Mouse (Mus musculus) heart, adult 2 months (tissue): ENCODE results near the gene Filip1.

ENCODE experiments used
- CTCF ChIP-seq: fragments of 200-600 bp; IDR thresholded peaks from 2 replicates; pipeline ENCODE4 v1.8.1; 2022; ENCODE audit warnings: antibody characterized with exemption, mild to moderate bottlenecking, moderate library complexity
- EP300 ChIP-seq: fragments of 200-500 bp; IDR thresholded peaks from 2 replicates; pipeline ENCODE4 v1.6.1; 2011; ENCODE audit warnings: low read depth, low read length, control low read depth; ENCODE audit not compliant: insufficient read depth
- POLR2A ChIP-seq: fragments of 200-500 bp; IDR thresholded peaks from 2 replicates; pipeline ENCODE4 v1.6.1; 2011; ENCODE audit warnings: mild to moderate bottlenecking, low read depth, low read length, control low read depth; ENCODE audit not compliant: insufficient read depth

GRCm38 (mm10) chr9:79766991-79767545 lies 245.6 kb downstream of the Filip1 start:
- TF ChIP-seq CTCF (no peak), POLR2A (no peak), EP300 (no peak)
